Comparison of ENCODE assay signal across 16 mouse cellular contexts in genomic region chr2:25585601-25586000, GRCm38 (mm10). TPM values are rescaled to one million over a fixed set of nuclear protein-coding genes. Genes with fewer than 3 reads are reported as not detected.
A peak's percentile ranks its signal among the peaks of the same experiment; 100 is the strongest.
DNase-seq lines count a peak whose midpoint lies in the region; TF ChIP-seq lines count a peak whose summit lies in the region.
"Had no signal": no experiment of that assay in that cellular context is flagged by ENCODE, and none has a peak within 500 bp of the region (broad histone marks: within the 10 kb centered on the region; RNA-seq: fewer than 3 reads in every experiment).

No protein-coding gene starts in this region.

- DNase-seq in cerebellum, adult 18-20 months = peak; percentile 20 to 30
- no peak for DNase-seq in cerebellum, postnatal 4 days (ENCODE audit: low spot score in 2 of 2)
- DNase-seq in layer of hippocampus, adult 2 months (ENCODE audit: low spot score in 2 of 2) = no peak
- no peak for DNase-seq in layer of hippocampus, adult 11-12 months (ENCODE audit: low spot score)
- DNase-seq in cerebellum, postnatal 10 days = peak; percentile 54 to 62
- DNase-seq in cerebellum, postnatal 25 days = peak; percentile 30 to 48
- DNase-seq: adrenal gland, adult 2 months; forebrain, postnatal 0 days; gastrocnemius, postnatal 36 days; heart, adult 11 months; kidney, adult 11 months had no signal

- TF ChIP-seq CTCF in layer of hippocampus, adult 2 months (conservative IDR thresholded peaks at IDR 0.05) = no peak

- no peak overlapping the region for H3K4me3 ChIP-seq in layer of hippocampus, adult 2 months
- H3K4me3 ChIP-seq: embryonic facial prominence, embryonic 13.5 days; forebrain, embryonic 12.5 days; heart, embryonic 13.5 days; hindbrain, embryonic 13.5 days had no signal

- peak overlapping the region; percentile 97 for H3K27ac ChIP-seq in layer of hippocampus, adult 2 months
- H3K27ac ChIP-seq: embryonic facial prominence, embryonic 13.5 days; forebrain, embryonic 12.5 days; heart, embryonic 13.5 days; hindbrain, embryonic 13.5 days; hindbrain, postnatal 0 days had no signal

RNA-seq across cellular contexts. Expression of gene Ajm1, which starts 4.0 kb away (rescaled TPM):
- total RNA-seq in layer of hippocampus, adult 2 months (2021) = 100 to 1,000 TPM; 106 to 120 TPM
- total RNA-seq: gastrocnemius, postnatal 36 days had no signal

RNA-seq across cellular contexts. Expression of gene Phpt1, which starts 10.6 kb away (rescaled TPM):
- total RNA-seq in layer of hippocampus, adult 2 months (2021) = 10 to 100 TPM; 59.1 to 67.5 TPM

RNA-seq across cellular contexts. Expression of gene Mamdc4, which starts 11.0 kb away (rescaled TPM):
- 1 to 10 TPM; 2.8 to 3.5 TPM for total RNA-seq in layer of hippocampus, adult 2 months (2021)

RNA-seq across cellular contexts. Expression of gene Rabl6, which starts 22.7 kb away (rescaled TPM):
- total RNA-seq in layer of hippocampus, adult 2 months (2021) = 100 to 1,000 TPM; 149 to 151 TPM

RNA-seq across cellular contexts. Expression of gene Edf1, which starts 28.0 kb away (rescaled TPM):
- 100 to 1,000 TPM; 193 to 200 TPM for total RNA-seq in layer of hippocampus, adult 2 months (2021)

Comparison
In these comparisons a context has a peak if more than half of its experiments do, and no peak if none do; other contexts are left out.
1. DNase-seq: peak in cerebellum, adult 18-20 months (2 of 2), cerebellum, postnatal 10 days (2 of 2) and cerebellum, postnatal 25 days (2 of 2); none in cerebellum, postnatal 4 days (0 of 2), layer of hippocampus, adult 2 months (0 of 2) and layer of hippocampus, adult 11-12 months (single experiment).